Mouse (Mus musculus) heart, adult 8-10 months (tissue): ENCODE measurements around the gene Man1c1. TPM values are rescaled to one million over a fixed set of nuclear protein-coding genes. Genes with fewer than 3 reads are reported as not detected.

Source experiments
- DNase-seq: peaks from one replicate; pipeline ENCODE4 v3.0.0; 2022; ENCODE audit warnings: low spot score
- microRNA-seq: library from miRNA; unstranded; fragments of <30 nt; microRNA quantifications from one replicate; pipeline ENCODE4 v1.2.0, GENCODE M21; 2022
- total RNA-seq, 4 experiments: library from RNA; stranded (reverse); gene quantifications; 2 replicates each; pipeline ENCODE4 v1.2.4; 2022

The Man1c1 gene
- total RNA-seq, 4 experiments from 2014 or later, result 22.6 to 26.7 (median 25.3) TPM

GRCm38 (mm10) chr4:134512798-134513197, 191.3 kb downstream of the Man1c1 start:
- peak; percentile 55 for DNase-seq

GRCm38 (mm10) chr4:134511730-134512129, 192.4 kb downstream of the Man1c1 start:
- no peak for DNase-seq

Small RNA genes lying within 50 kb of the gene (microRNA-seq; reads per million reads assigned to microRNA genes)
- gene Mir6403, result not detected

Other genes starting within 250 kb of the Man1c1 start
- gene Stmn1, start 236.0 kb downstream of the Man1c1 start, total RNA-seq, result 10 to 100 TPM; 20.8 to 26.2 (median 22.0) TPM
- 10 to 100 TPM; 15.8 to 28.8 (median 20.2) TPM for gene Paqr7, start 207.6 kb downstream of the Man1c1 start, total RNA-seq
- gene Aunip, start 193.3 kb downstream of the Man1c1 start, total RNA-seq, result under 1 TPM in 1 of 4 experiments, not detected in 3; 0.20 TPM
- 100 to 1,000 TPM; 182 to 213 (median 198) TPM for gene Mtfr1l, start 168.9 kb downstream of the Man1c1 start, total RNA-seq
- gene Selenon, start 152.1 kb downstream of the Man1c1 start, total RNA-seq, result 10 to 100 TPM; 17.1 to 20.4 (median 19.4) TPM
- 10 to 100 TPM; 12.1 to 15.3 (median 13.0) TPM for gene Ldlrap1, start 63.7 kb upstream of the Man1c1 start, total RNA-seq
- gene Maco1, start 149.1 kb upstream of the Man1c1 start, total RNA-seq, result 10 to 100 TPM; 21.1 to 25.0 (median 23.2) TPM
- 10 to 100 TPM in 1 of 4 experiments, 1 to 10 TPM in 3; 8.4 to 10.2 (median 8.5) TPM for gene Rhd, start 160.2 kb upstream of the Man1c1 start, total RNA-seq
- gene Tmem50a, start 210.7 kb upstream of the Man1c1 start, total RNA-seq, result 10 to 100 TPM; 63.0 to 64.1 (median 63.5) TPM
- gene Rsrp1, start 219.3 kb upstream of the Man1c1 start, total RNA-seq, result 100 to 1,000 TPM in 3 of 4 experiments, 10 to 100 TPM in 1; 97.1 to 165 (median 123) TPM
- 10 to 100 TPM; 51.6 to 66.1 (median 59.4) TPM for gene Syf2, start 226.6 kb upstream of the Man1c1 start, total RNA-seq